Mouse (Mus musculus) CH12.LX (cell line): ENCODE measurements around the gene Rnf208. TPM values are rescaled to one million over a fixed set of nuclear protein-coding genes. Genes with fewer than 3 reads are reported as not detected.

Source experiments
- DNase-seq: peaks from one replicate; pipeline ENCODE4 v3.0.0-alpha.2; 2013; ENCODE audit errors: extremely low read depth
- H3K27ac ChIP-seq: 2 replicates; pipeline ENCODE4 v1.5.1; 2012; ENCODE audit warnings: low read depth, mild to moderate bottlenecking, control low read depth, moderate library complexity; ENCODE audit not compliant: insufficient read depth
- H3K27me3 ChIP-seq: replicated peaks from 2 replicates; pipeline ENCODE3; 2012; ENCODE audit warnings: inconsistent platforms
- H3K36me3 ChIP-seq, 2 experiments: replicated peaks in 1 of 2; 2 replicates each; pipeline versions ENCODE3 to v1.6.1; 2012; ENCODE audit warnings: inconsistent platforms in 1 of 2, low read length in 1 of 2, mild to moderate bottlenecking in 1 of 2, mixed read lengths in 1 of 2, moderate library complexity in 1 of 2; ENCODE audit not compliant: control insufficient read depth in 1 of 2, insufficient read depth in 1 of 2
- H3K4me1 ChIP-seq, 2 experiments: 2 replicates each; pipeline ENCODE4 v1.6.1; 2012; ENCODE audit warnings: inconsistent platforms in 1 of 2, moderate library complexity in 1 of 2; ENCODE audit not compliant: insufficient read depth in 2 of 2, control insufficient read depth in 1 of 2
- H3K4me2 ChIP-seq: 2 replicates; pipeline ENCODE4 v1.6.1; 2012; ENCODE audit warnings: low read depth, mild to moderate bottlenecking, control low read depth; ENCODE audit not compliant: poor library complexity, insufficient read depth, severe bottlenecking
- H3K4me3 ChIP-seq, 3 experiments: fragments of 150-350 bp in 1 of 3; sonication (generic) in 1 of 3; replicated peaks in 1 of 3; 2 replicates each; pipeline versions ENCODE3 to v1.5.1; 2011 to 2012; ENCODE audit warnings: low read depth in 2 of 3, low read length in 2 of 3, mild to moderate bottlenecking in 2 of 3, moderate library complexity in 2 of 3, control low read depth in 1 of 3, improper control_type of control experiment in 1 of 3, inconsistent platforms in 1 of 3, mixed read lengths in 1 of 3; ENCODE audit not compliant: poor library complexity in 1 of 3
- H3K79me2 ChIP-seq: replicated peaks from 2 replicates; pipeline ENCODE4 v1.6.1; 2012; ENCODE audit warnings: mild to moderate bottlenecking, moderate library complexity; ENCODE audit not compliant: control insufficient read depth, poor library complexity, insufficient read depth, severe bottlenecking; ENCODE audit errors: extremely low read depth
- H3K9ac ChIP-seq: 2 replicates; pipeline ENCODE4 v1.6.1; 2012; ENCODE audit warnings: low read depth, mild to moderate bottlenecking, control low read depth, moderate library complexity; ENCODE audit not compliant: insufficient read depth
- H3K9me3 ChIP-seq: replicated peaks from 2 replicates; pipeline ENCODE3; 2012; ENCODE audit warnings: low read length, inconsistent platforms, mixed read lengths
- BHLHE40 ChIP-seq: IDR thresholded peaks from 2 replicates; pipeline ENCODE4 v1.6.1; 2011; ENCODE audit warnings: mild to moderate bottlenecking, low read depth, low read length, improper control_type of control experiment
- ETS1 ChIP-seq: conservative IDR thresholded peaks from 2 replicates; pipeline ENCODE4 v1.6.1; 2012; ENCODE audit warnings: low read depth, mild to moderate bottlenecking, inconsistent platforms, low read length, improper control_type of control experiment, moderate library complexity
- HCFC1 ChIP-seq: IDR thresholded peaks from 2 replicates; pipeline ENCODE4 v1.6.1; 2012; ENCODE audit warnings: low read depth, mild to moderate bottlenecking, inconsistent platforms, low read length, improper control_type of control experiment
- IRF4 ChIP-seq: IDR thresholded peaks from 2 replicates; pipeline ENCODE4 v1.6.1; 2014; ENCODE audit warnings: low read depth, mild to moderate bottlenecking, inconsistent platforms, low read length, improper control_type of control experiment
- JUN ChIP-seq: IDR thresholded peaks from 2 replicates; pipeline ENCODE4 v1.6.1; 2011; ENCODE audit warnings: low read depth, mild to moderate bottlenecking, low read length, improper control_type of control experiment, moderate library complexity; ENCODE audit not compliant: insufficient read depth
- KAT2A ChIP-seq: IDR thresholded peaks from 2 replicates; pipeline ENCODE4 v1.6.1; 2012; ENCODE audit warnings: low read length, improper control_type of control experiment, inconsistent platforms; ENCODE audit not compliant: insufficient replicate concordance
- MAFK ChIP-seq: IDR thresholded peaks from 2 replicates; pipeline ENCODE4 v1.6.1; 2011; ENCODE audit warnings: low read length, improper control_type of control experiment; ENCODE audit not compliant: insufficient replicate concordance
- MAX ChIP-seq: IDR thresholded peaks from 2 replicates; pipeline ENCODE4 v1.6.1; 2011; ENCODE audit warnings: low read length, improper control_type of control experiment
- NRF1 ChIP-seq: IDR thresholded peaks from 2 replicates; pipeline ENCODE4 v1.6.1; 2014; ENCODE audit warnings: low read depth, mild to moderate bottlenecking, inconsistent platforms, low read length, improper control_type of control experiment, moderate library complexity
- PAX5 ChIP-seq: IDR thresholded peaks from 2 replicates; pipeline ENCODE4 v1.6.1; 2012; ENCODE audit warnings: low read length, inconsistent platforms, mixed read lengths
- POLR2A ChIP-seq: IDR thresholded peaks from 2 replicates; pipeline ENCODE4 v1.6.1; 2011; ENCODE audit warnings: low read depth, mild to moderate bottlenecking, improper control_type of control experiment, low read length
- POLR2AphosphoS2 ChIP-seq: IDR thresholded peaks from 2 replicates; pipeline ENCODE4 v1.6.1; 2011; ENCODE audit warnings: low read depth, low read length, improper control_type of control experiment
- RAD21 ChIP-seq: IDR thresholded peaks from 2 replicates; pipeline ENCODE4 v1.6.1; 2011; ENCODE audit warnings: low read depth, mild to moderate bottlenecking, low read length, improper control_type of control experiment, moderate library complexity
- TCF12 ChIP-seq: IDR thresholded peaks from 2 replicates; pipeline ENCODE4 v1.6.1; 2014; ENCODE audit warnings: low read depth, mild to moderate bottlenecking, inconsistent platforms, low read length, improper control_type of control experiment
- USF1 ChIP-seq: IDR thresholded peaks from 2 replicates; pipeline ENCODE4 v1.6.1; 2014; ENCODE audit warnings: low read depth, mild to moderate bottlenecking, inconsistent platforms, low read length, improper control_type of control experiment
- ZC3H11A ChIP-seq: IDR thresholded peaks from 2 replicates; pipeline ENCODE4 v1.6.1; 2012; ENCODE audit warnings: low read depth, mild to moderate bottlenecking, inconsistent platforms, low read length, improper control_type of control experiment
- ZKSCAN1 ChIP-seq: IDR thresholded peaks from 2 replicates; pipeline ENCODE4 v1.6.1; 2012; ENCODE audit warnings: low read depth, inconsistent platforms, low read length, improper control_type of control experiment, borderline replicate concordance
- ZMIZ1 ChIP-seq: IDR thresholded peaks from 2 replicates; pipeline ENCODE4 v1.6.1; 2012; ENCODE audit warnings: low read depth, mild to moderate bottlenecking, inconsistent platforms, low read length, improper control_type of control experiment
- ZNF384 ChIP-seq: IDR thresholded peaks from 2 replicates; pipeline ENCODE4 v1.6.1; 2012; ENCODE audit warnings: low read depth, low read length, improper control_type of control experiment, inconsistent platforms
- dilution Hi-C: fragments of 300-500 bp; cut with MboI; formaldehyde crosslinking; loops from 2 replicates; pipeline ENCODE4 v1.14.3; 2020; ENCODE audit warnings: low sequenced_read_pairs; ENCODE audit not compliant: extremely low pct_unique_long_range_greater_than_20kb, extremely low pct_ligation_motif_present
- in situ Hi-C: fragments of 300-500 bp; cut with MboI; formaldehyde crosslinking; loops from 3 replicates; pipeline ENCODE4 v1.14.3; 2019; ENCODE audit warnings: low sequenced_read_pairs, low pct_ligation_motif_present, low pct_unique_long_range_greater_than_20kb, mixed read lengths
- polyA plus RNA-seq: library from polyadenylated mRNA; unstranded; fragments of >175 nt; gene quantifications from 2 replicates; pipeline ENCODE4 v1.2.1, GENCODE M21; 2012; ENCODE audit warnings: low read depth; ENCODE audit not compliant: insufficient read length
- total RNA-seq, 2 experiments: library from RNA; depleted of rRNA; stranded (reverse); fragments of 300-350 nt in 1 of 2; fragments of >200 nt in 1 of 2; gene quantifications; 2 replicates each; pipeline ENCODE4 v1.2.3; 2012 to 2014

Rnf208 gene
- total and polyA plus RNA-seq, 3 experiments = 0.34 to 1.7 (median 1.4) TPM

- H3K27me3 ChIP-seq = peaks cover 4% of the 10 kb centered on the region
- H3K4me3 ChIP-seq = no peak overlapping the region
- in situ Hi-C loops (no loop called here), dilution Hi-C loops (no loop called here)
- DNase-seq = no peak
- no peak overlapping the region for H3K4me2 ChIP-seq
- H3K36me3 ChIP-seq = peaks cover 5 to 14% of the 10 kb centered on the region in 2 experiments
- H3K4me1 ChIP-seq = peaks cover 11 to 27% of the 10 kb centered on the region in 2 experiments
- peaks cover 20% of the 10 kb centered on the region for H3K79me2 ChIP-seq
- TF ChIP-seq POLR2A (no peak), BHLHE40 (no peak), IRF4 (no peak)
- H3K9ac ChIP-seq = no peak overlapping the region
- H3K9me3 ChIP-seq = no peaks in the 10 kb centered on the region
- H3K27ac ChIP-seq = no peak overlapping the region
Observed at GRCm38 (mm10) chr2:25213266-25213865, 28.7 kb upstream of the Rnf208 start.

- in situ Hi-C loops (no loop called here), dilution Hi-C loops (no loop called here)
- no peak for TF ChIP-seq ZKSCAN1
- no peak for TF ChIP-seq USF1
- TF ChIP-seq NRF1 = no peak
- TF ChIP-seq MAFK = no peak
- no peak for TF ChIP-seq MAX
- TF ChIP-seq ETS1 = no peak
- TF ChIP-seq PAX5 = no peak
- no peak for TF ChIP-seq ZNF384
- TF ChIP-seq RAD21 = no peak
- TF ChIP-seq JUN = no peak
- no peak for TF ChIP-seq KAT2A
- no peak for TF ChIP-seq ZMIZ1
- TF ChIP-seq TCF12 = no peak
- TF ChIP-seq ZC3H11A = no peak
- TF ChIP-seq POLR2AphosphoS2 = no peak
- TF ChIP-seq HCFC1 = no peak
- DNase-seq = no peak
- H3K4me2 ChIP-seq = no peak within 1 kb of the TSS
- H3K79me2 ChIP-seq = peaks cover 14% of the 10 kb centered on the region
- H3K36me3 ChIP-seq = peaks cover 5 to 6% of the 10 kb centered on the region in 2 experiments
- no peak within 1 kb of the TSS for H3K4me3 ChIP-seq
- H3K27ac ChIP-seq = no peak within 1 kb of the TSS
- peaks cover 11 to 18% of the 10 kb centered on the region in 2 experiments for H3K4me1 ChIP-seq
- no peaks in the 10 kb centered on the region for H3K9me3 ChIP-seq
- H3K27me3 ChIP-seq = peaks cover 4% of the 10 kb centered on the region
- no peak within 1 kb of the TSS for H3K9ac ChIP-seq
Observed at GRCm38 (mm10) chr2:25214444-25214843, 27.6 kb upstream of the Rnf208 start, which contains the start of gene Stpg3. TSS of gene Stpg3 (minus strand) at chr2:25214637.
